Mouse (Mus musculus) heart, adult 2 months (tissue): ENCODE data around the gene Rgl1. TPM values are rescaled to one million over a fixed set of nuclear protein-coding genes. Genes with fewer than 3 reads are reported as not detected.

Source experiments
- DNase-seq, 2 experiments: peaks; one replicate each; pipeline ENCODE4 v3.0.0; 2021
- H3K27ac ChIP-seq: fragments of 200-600 bp; 2 replicates; pipeline ENCODE4 v1.8.1; 2022
- H3K27me3 ChIP-seq: fragments of 200-500 bp; 2 replicates; pipeline ENCODE4 v1.6.1; 2012; ENCODE audit warnings: mild to moderate bottlenecking, low read length, inconsistent platforms, mixed read lengths; ENCODE audit not compliant: control insufficient read depth, insufficient read depth
- H3K36me3 ChIP-seq: fragments of 200-500 bp; 2 replicates; pipeline ENCODE4 v1.6.1; 2012; ENCODE audit warnings: low read length, inconsistent platforms; ENCODE audit not compliant: control insufficient read depth, insufficient read depth
- H3K4me1 ChIP-seq: fragments of 200-500 bp; 2 replicates; pipeline ENCODE4 v1.6.1; 2011; ENCODE audit warnings: low read length; ENCODE audit not compliant: control insufficient read depth, insufficient read depth
- H3K4me3 ChIP-seq: fragments of 200-600 bp; 2 replicates; pipeline ENCODE4 v1.8.1; 2022
- H3K79me2 ChIP-seq: fragments of 200-500 bp; replicated peaks from 2 replicates; pipeline ENCODE4 v1.6.1; 2012; ENCODE audit warnings: mild to moderate bottlenecking, inconsistent platforms, low read length, moderate library complexity, mixed read lengths; ENCODE audit not compliant: control insufficient read depth, insufficient read depth
- H3K9ac ChIP-seq: fragments of 200-500 bp; 2 replicates; pipeline ENCODE4 v1.6.1; 2012; ENCODE audit warnings: low read depth, mild to moderate bottlenecking, control low read depth, inconsistent platforms, low read length, mixed read lengths
- CTCF ChIP-seq: fragments of 200-600 bp; IDR thresholded peaks from 2 replicates; pipeline ENCODE4 v1.8.1; 2022; ENCODE audit warnings: antibody characterized with exemption, mild to moderate bottlenecking, moderate library complexity
- EP300 ChIP-seq: fragments of 200-500 bp; IDR thresholded peaks from 2 replicates; pipeline ENCODE4 v1.6.1; 2011; ENCODE audit warnings: low read depth, low read length, control low read depth; ENCODE audit not compliant: insufficient read depth
- POLR2A ChIP-seq: fragments of 200-500 bp; IDR thresholded peaks from 2 replicates; pipeline ENCODE4 v1.6.1; 2011; ENCODE audit warnings: mild to moderate bottlenecking, low read depth, low read length, control low read depth; ENCODE audit not compliant: insufficient read depth
- WGBS: fragments of 180-500 bp; shearing (Covaris S2); methylation state at CpG from one replicate; pipeline ENCODE4 v1.1.7; 2018; 5-methylcytosine and 5-hydroxymethylcytosine counted together
- intact Hi-C: fragments of 180-260 bp; cut with DNase I; formaldehyde crosslinking; loops from one replicate; pipeline ENCODE4 v1.15.1; 2025
- polyA plus RNA-seq: library from polyadenylated mRNA; depleted of rRNA; stranded (reverse); fragments of >200 nt; gene quantifications from 2 replicates; pipeline ENCODE4 v1.2.3, GENCODE M21; 2012
- total RNA-seq, 2 experiments: library from RNA; stranded (reverse); gene quantifications; 2 replicates each; pipeline ENCODE4 v1.2.3; 2021

The Rgl1 gene
- total and polyA plus RNA-seq, 3 experiments = 14.9 to 33.2 (median 28.4) TPM

DNA sequence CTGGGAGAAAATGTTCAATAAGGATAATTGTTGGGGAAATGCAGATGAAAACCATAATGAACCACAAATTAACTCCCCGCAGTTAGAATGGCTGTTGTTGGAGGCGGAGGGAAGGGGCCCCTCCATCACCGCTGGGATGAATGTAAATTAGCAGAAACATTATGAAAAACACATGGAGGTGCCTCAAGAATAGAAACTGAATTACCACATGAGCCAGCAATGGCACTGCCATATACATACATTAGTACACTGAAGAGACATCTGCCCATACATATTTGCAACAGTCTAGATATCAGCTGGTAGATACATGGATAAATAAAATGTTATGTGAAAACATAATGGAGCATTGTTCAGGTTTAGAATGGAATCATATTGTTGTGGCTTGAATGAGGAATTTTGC, 51.7 kb downstream of the Rgl1 start:
- intact Hi-C loops = no loop called here
- no peak overlapping the region for H3K9ac ChIP-seq
- WGBS = 92% methylated on average over 3 of the region's 3 CpGs
- no peak overlapping the region for H3K27ac ChIP-seq
- no peak for DNase-seq
- no peaks in the 10 kb centered on the region for H3K27me3 ChIP-seq
- H3K36me3 ChIP-seq = no peaks in the 10 kb centered on the region
- no peak for TF ChIP-seq POLR2A
- no peak for TF ChIP-seq EP300
- TF ChIP-seq CTCF = no peak
- no peak overlapping the region for H3K4me3 ChIP-seq
- H3K79me2 ChIP-seq = no peaks in the 10 kb centered on the region
- no peaks in the 10 kb centered on the region for H3K4me1 ChIP-seq

DNA sequence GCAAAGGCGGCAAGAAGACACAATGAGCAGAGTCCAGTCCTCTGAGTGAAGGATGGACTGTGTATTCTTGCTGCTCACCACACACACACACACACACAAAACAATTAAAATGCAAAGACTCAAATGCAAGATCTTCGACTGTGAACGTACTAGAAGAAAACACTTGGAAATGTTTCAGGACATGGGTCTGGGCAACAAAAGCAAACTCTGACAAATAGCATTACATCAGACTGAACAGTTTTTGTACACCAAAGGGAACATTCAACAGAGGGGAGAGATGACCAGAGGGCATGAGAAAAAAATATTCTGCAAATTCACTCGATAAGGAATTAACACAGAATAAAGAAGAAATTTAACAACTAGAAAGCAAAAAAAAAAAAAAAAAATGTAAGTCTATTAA, 52.2 kb downstream of the Rgl1 start:
- Histone ChIP-seq H3K79me2 (no peaks in the 10 kb centered on the region), H3K4me3 (no peak overlapping the region), H3K27ac (no peak overlapping the region), H3K4me1 (no peaks in the 10 kb centered on the region), H3K36me3 (no peaks in the 10 kb centered on the region), H3K27me3 (no peaks in the 10 kb centered on the region), H3K9ac (no peak overlapping the region)
- no peak for TF ChIP-seq POLR2A
- TF ChIP-seq EP300 = no peak
- TF ChIP-seq CTCF = no peak
- WGBS = 83% methylated on average over 4 of the region's 4 CpGs
- intact Hi-C loops = no loop called here
- no peak for DNase-seq

DNA sequence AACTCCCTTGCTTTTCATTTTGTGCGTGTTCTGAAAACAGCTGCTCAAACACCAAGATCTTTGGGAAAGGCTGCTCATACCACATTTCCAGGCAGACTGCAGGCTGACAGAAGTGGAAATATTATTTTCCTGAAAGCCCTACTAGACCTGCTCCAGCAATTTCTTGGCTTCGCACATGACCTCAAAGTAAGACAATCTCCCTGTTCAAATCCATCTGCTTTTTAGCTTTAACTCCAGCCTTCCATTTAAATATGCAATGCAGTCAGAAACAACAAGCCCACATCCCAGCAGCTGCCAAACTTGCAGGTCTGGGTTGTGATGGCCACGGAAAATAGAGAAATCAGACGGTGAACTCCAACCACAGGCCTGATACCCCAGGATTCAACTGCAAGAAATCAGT, 55.1 kb downstream of the Rgl1 start:
- DNase-seq = no peak

DNA sequence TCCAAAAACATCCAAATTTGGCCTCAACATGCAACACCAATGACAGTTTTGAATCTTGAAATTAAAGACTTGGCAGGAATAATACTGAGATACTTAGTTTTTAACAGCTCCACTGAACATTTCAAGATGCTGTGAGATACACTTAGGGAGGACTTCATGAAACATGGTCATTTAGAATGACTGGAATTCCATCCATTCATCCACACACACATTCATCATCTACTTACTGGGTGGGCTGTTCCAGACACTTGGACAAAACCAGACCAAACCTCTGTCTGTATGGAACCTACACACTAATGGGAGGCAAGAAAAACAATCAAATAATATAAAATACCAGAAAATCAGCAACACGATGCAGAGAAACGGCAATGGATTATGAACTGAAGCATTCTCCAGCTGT, 58.6 kb downstream of the Rgl1 start:
- DNase-seq = no peak
- no peaks in the 10 kb centered on the region for H3K27me3 ChIP-seq
- WGBS = 79% methylated on average over 2 of the region's 2 CpGs
- no peaks in the 10 kb centered on the region for H3K79me2 ChIP-seq
- H3K4me1 ChIP-seq = peaks cover 2% of the 10 kb centered on the region
- intact Hi-C loops = no loop called here
- no peak for TF ChIP-seq CTCF
- no peak overlapping the region for H3K9ac ChIP-seq
- H3K36me3 ChIP-seq = no peaks in the 10 kb centered on the region
- no peak overlapping the region for H3K4me3 ChIP-seq
- H3K27ac ChIP-seq = no peak overlapping the region

More for the DNA sequence above, 55.1 kb downstream of the Rgl1 start:
- Histone ChIP-seq H3K4me3 (no peak overlapping the region), H3K9ac (no peak overlapping the region), H3K79me2 (no peaks in the 10 kb centered on the region), H3K27me3 (no peaks in the 10 kb centered on the region), H3K27ac (no peak overlapping the region), H3K4me1 (no peaks in the 10 kb centered on the region), H3K36me3 (no peaks in the 10 kb centered on the region)
- intact Hi-C loops = no loop called here
- TF ChIP-seq EP300 (no peak), POLR2A (no peak), CTCF (no peak)
- 78% methylated on average over 4 of the region's 4 CpGs for WGBS

DNA sequence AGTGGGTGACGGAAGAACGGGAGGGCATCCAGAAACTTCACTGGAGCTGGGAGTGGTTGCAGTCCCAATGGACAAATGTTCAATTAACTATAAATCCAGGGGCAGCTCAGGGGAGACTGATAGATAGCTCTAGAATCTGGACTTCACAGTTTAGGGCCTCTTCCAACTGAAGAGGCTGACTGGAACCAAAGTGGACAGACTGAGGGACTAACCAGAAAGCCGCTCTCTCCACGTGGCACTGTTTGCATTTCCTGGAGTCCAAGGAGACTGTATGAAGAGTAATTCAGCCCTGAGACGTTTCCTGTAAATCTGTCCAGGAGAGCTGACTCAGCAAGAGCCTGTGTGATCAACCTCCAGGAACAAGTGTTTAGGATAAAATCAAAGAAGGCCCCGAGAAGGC, 62.2 kb downstream of the Rgl1 start:
- H3K27me3 ChIP-seq = no peaks in the 10 kb centered on the region
- no peak overlapping the region for H3K9ac ChIP-seq
- 56% methylated on average over 6 of the region's 6 CpGs for WGBS
- H3K4me3 ChIP-seq = no peak overlapping the region
- H3K79me2 ChIP-seq = no peaks in the 10 kb centered on the region
- no peak for DNase-seq
- H3K4me1 ChIP-seq = peaks cover 2% of the 10 kb centered on the region
- no peaks in the 10 kb centered on the region for H3K36me3 ChIP-seq
- intact Hi-C loops = no loop called here
- H3K27ac ChIP-seq = no peak overlapping the region
- TF ChIP-seq CTCF = no peak
- TF ChIP-seq POLR2A = no peak
- no peak for TF ChIP-seq EP300

DNA sequence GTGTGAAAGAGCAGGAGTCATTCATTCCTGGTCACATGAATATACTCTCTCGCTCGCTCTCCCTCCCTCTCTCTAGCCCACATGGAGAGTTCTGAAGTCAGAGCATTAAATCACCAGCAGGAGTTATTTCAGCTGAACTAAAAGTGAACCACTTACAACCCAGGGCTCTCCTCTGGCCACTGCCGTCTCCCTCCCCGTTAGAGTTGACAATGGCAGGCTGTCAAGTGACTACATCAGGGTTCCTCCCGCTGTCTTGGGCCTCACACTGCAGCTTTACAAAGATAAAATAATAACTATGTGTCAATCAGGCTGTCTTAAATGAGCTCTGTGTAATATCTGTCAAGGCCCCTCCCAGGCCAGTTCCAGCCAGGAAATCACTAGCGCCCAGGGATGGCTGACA, 63.2 kb downstream of the Rgl1 start:
- no peaks in the 10 kb centered on the region for H3K27me3 ChIP-seq
- WGBS = 25% methylated on average over 6 of the region's 6 CpGs
- peaks cover 2% of the 10 kb centered on the region for H3K4me1 ChIP-seq
- H3K27ac ChIP-seq = no peak overlapping the region
- H3K9ac ChIP-seq = no peak overlapping the region
- H3K36me3 ChIP-seq = no peaks in the 10 kb centered on the region
- no peak overlapping the region for H3K4me3 ChIP-seq
- DNase-seq = peak; percentile 35 to 54
- TF ChIP-seq CTCF = peak; percentile 32
- no peak for TF ChIP-seq EP300
- no peak for TF ChIP-seq POLR2A
- H3K79me2 ChIP-seq = no peaks in the 10 kb centered on the region
- intact Hi-C loops = no loop called here
